Mouse (Mus musculus) CD4-positive, CD25-positive, alpha-beta regulatory T cell (primary cell): ENCODE data around the gene Olfr1107. TPM values are rescaled to one million over a fixed set of nuclear protein-coding genes. Genes with fewer than 3 reads are reported as not detected.

Experiments used
- polyA plus RNA-seq: library from polyadenylated mRNA; unstranded; fragments of 100-300 nt; shearing (Covaris generic); gene quantifications from one replicate; pipeline ENCODE4 v1.2.1, GENCODE M21; 2017

Olfr1107 gene
- polyA plus RNA-seq = not detected

DNA sequence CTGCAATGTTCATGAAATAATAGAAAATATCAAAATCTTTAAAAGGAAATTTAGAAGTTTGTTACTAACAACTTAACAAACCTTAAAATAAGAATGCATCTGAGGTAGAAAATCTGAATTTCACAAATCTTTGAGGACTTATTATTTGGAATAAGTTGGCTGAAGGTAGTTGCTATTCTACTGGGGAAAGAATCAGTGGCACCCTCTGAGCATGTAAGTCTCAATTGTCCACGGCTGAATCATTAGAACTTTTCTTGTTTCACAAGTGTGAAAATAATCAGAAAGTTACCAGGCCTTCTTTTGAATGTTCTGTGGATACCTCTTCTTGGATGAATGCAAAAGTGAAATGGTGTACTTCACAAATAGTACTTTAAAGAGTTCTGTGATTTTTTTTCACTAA, at the start of gene Olfr1107:
Gene Olfr1107, minus strand, starts transcription at position 101 of the 400 bp plus-strand sequence.

GRCm38 (mm10) chr2:87114467-87114866, 38.9 kb upstream of the Olfr1107 start, which contains the start of gene Olfr259:
Gene Olfr259, minus strand, starts transcription at chr2:87114567.

DNA sequence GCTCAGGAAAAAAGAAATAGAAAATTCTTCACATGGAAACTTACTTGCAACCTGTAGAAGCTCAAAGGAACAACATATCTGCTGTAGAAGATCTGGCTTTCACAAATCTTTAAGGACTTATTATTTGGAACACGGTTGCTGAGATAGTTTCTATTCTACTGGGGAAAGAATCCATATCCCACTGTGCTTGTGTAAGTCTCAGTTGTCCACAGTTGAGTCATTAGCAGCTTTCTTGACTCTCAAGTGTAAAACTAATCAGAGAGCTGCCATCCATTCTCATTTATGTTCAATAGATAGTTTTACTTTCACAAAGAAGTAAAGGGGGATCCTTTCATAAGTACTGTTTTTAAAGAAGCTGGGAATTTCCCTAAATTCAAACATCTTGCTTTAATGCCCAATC, 20.3 kb upstream of the Olfr1107 start, which contains the start of gene Olfr1109:
Gene Olfr1109, minus strand, starts transcription at position 101 of the 400 bp plus-strand sequence.

GRCm38 (mm10) chr2:87052173-87052572, 23.4 kb downstream of the Olfr1107 start, which contains the start of gene Olfr1106:
Gene Olfr1106, minus strand, starts transcription at chr2:87052273.

DNA sequence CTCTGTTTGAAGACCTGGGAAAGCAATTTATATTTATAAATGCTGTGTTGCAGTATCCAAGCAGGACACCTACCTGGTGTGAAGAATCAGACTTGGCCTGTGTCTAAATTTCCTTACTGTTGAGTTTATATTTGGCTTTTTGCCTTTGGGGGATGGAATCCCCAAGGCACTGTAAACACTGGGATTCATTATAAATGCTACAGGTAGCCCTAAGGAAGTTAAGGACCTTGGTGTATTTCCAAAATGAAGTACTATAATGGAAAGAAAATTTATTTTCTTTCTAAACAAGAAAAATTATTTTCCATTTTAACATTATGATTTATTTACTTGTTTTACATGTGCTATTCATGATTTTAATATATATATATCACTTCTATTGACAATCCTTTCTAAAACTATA, 39.2 kb downstream of the Olfr1107 start, which contains the start of gene Olfr1105:
Gene Olfr1105, minus strand, starts transcription at position 101 of the 400 bp plus-strand sequence.

GRCm38 (mm10) chr2:87026980-87027379, 48.6 kb downstream of the Olfr1107 start, which contains the start of gene Olfr1104:
Gene Olfr1104, minus strand, starts transcription at chr2:87027080.

Other genes with a start within 250 kb of the Olfr1107 start
- gene Olfr1095, start 224.1 kb downstream of the Olfr1107 start, polyA plus RNA-seq = not detected
- not detected for gene Gm13723, start 201.0 kb downstream of the Olfr1107 start, polyA plus RNA-seq
- not detected for gene Olfr1097, start 183.6 kb downstream of the Olfr1107 start, polyA plus RNA-seq
- not detected for gene Olfr1098, start 151.3 kb downstream of the Olfr1107 start, polyA plus RNA-seq
- gene Olfr1099, start 115.1 kb downstream of the Olfr1107 start, polyA plus RNA-seq = not detected
- not detected for gene Olfr1100, start 95.9 kb downstream of the Olfr1107 start, polyA plus RNA-seq
- gene Olfr1101, start 84.6 kb downstream of the Olfr1107 start, polyA plus RNA-seq = not detected
- not detected for gene Olfr1102, start 77.4 kb downstream of the Olfr1107 start, polyA plus RNA-seq
- gene Olfr1104, start 48.7 kb downstream of the Olfr1107 start, polyA plus RNA-seq = not detected
- not detected for gene Olfr1105, start 39.3 kb downstream of the Olfr1107 start, polyA plus RNA-seq
- not detected for gene Olfr1106, start 23.5 kb downstream of the Olfr1107 start, polyA plus RNA-seq
- 0.17 TPM for gene Olfr1109, start 20.2 kb upstream of the Olfr1107 start, polyA plus RNA-seq
- gene Olfr259, start 38.8 kb upstream of the Olfr1107 start, polyA plus RNA-seq = not detected
- not detected for gene Olfr1110, start 64.5 kb upstream of the Olfr1107 start, polyA plus RNA-seq
- gene Olfr1111, start 76.8 kb upstream of the Olfr1107 start, polyA plus RNA-seq = not detected
- gene Olfr1112, start 112.0 kb upstream of the Olfr1107 start, polyA plus RNA-seq = not detected
- gene Olfr1113, start 133.2 kb upstream of the Olfr1107 start, polyA plus RNA-seq = not detected
- gene Olfr1115, start 172.2 kb upstream of the Olfr1107 start, polyA plus RNA-seq = not detected
- gene Olfr1116, start 191.7 kb upstream of the Olfr1107 start, polyA plus RNA-seq = 0.02 TPM
- not detected for gene Olfr1118, start 231.8 kb upstream of the Olfr1107 start, polyA plus RNA-seq